Mouse (Mus musculus): ENCODE results near the gene Krtap5-1.
"Not testable (repeated sequence)": the region's sequence is repeated elsewhere in the genome, so short reads cannot be mapped to it uniquely, and the experiment has no call there.

Gene Krtap5-1

DNA sequence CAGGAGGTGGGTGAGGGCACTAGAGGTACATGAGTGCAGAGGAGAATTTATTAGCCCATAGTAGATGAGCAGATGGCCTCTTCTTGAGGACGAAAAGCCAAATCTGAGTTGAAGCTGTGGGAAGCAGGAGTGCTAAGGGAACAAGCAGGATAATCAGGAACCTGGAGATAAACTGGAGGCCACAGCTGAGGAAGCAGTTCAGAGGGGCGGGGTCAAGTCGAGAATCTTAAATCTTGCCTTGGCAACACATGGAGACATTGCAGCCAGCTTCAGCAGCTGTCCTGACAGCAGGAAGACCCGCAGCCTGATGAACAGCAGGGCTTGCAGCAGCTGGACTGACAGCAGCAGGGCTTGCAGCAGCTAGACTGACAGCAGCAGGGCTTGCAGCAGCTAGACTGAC, 810 bp downstream of the Krtap5-1 start:
- DNase-seq: not testable (repeated sequence)

DNA sequence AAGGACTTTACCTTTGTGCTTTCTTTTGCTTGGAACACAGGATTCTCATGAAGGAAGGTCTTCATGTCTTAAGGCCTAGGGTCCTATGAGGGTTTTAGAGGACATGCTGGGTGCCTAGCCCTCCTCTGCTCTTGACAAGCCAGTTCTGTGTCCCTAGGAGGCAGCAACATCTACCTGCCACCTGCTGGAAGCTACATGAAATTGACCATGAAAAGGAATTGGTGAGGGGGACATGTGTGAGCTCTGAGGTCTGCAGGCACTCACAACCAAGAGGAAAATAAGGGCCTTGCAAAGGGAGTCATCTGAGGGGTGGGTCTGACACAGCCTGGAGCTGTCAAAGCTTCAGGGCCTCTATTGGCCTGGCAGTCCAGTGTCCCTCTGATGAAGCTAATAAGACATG, 1.5 kb downstream of the Krtap5-1 start:
- no peak for DNase-seq

DNA sequence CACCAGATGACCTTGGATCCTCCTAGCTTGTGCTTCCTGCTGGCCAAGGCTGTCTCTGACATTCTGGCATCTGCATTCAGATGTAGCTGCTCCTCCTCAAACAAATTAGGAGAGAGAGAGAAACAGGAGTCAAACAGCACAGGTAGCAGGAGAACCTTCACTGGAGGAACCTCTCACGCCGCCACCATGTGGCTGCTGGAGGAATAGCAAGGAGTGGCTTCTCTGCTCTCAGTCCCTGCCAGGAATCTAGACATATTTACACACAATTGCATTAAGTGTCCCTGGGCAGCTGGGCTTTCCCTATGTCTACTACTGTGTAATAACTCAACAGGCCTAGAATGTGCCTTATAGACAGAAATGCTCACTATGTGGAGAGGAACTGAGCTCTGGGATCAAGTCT, 3.1 kb downstream of the Krtap5-1 start:
- DNase-seq: peak; percentile 41 to 50

DNA sequence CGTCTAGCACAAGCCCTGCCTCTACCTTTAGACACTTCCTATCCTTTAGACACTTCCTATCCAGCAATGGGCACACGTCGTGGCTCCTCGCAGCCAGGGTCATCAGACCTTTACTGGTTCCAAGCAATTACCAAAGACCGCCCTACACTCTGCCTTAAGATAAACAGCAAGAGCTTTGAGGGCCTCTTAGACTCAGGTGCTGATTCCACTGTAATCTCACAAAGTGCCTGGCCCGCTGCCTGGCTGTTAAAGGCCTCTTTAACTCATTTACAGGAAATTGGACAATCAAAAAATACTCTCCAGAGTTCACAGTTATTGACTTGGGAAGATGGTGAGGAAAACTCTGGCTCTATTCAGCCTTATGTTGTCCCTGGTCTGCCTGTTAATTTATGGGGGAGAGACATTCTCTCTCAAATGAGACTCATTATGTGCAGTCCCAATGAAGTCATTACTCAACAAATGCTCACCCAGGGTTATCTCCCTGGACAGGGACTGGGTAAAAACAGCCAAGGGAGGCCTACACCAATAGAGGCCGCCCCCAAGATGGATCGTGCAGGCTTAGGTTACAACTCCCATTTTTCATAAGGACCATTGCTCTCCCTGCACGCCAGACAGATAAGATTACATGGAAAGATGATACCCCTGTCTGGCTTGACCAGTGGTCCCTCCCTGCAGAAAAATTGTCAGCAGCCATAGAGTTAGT, 10.9 kb downstream of the Krtap5-1 start:
- not testable (repeated sequence) for DNase-seq

DNA sequence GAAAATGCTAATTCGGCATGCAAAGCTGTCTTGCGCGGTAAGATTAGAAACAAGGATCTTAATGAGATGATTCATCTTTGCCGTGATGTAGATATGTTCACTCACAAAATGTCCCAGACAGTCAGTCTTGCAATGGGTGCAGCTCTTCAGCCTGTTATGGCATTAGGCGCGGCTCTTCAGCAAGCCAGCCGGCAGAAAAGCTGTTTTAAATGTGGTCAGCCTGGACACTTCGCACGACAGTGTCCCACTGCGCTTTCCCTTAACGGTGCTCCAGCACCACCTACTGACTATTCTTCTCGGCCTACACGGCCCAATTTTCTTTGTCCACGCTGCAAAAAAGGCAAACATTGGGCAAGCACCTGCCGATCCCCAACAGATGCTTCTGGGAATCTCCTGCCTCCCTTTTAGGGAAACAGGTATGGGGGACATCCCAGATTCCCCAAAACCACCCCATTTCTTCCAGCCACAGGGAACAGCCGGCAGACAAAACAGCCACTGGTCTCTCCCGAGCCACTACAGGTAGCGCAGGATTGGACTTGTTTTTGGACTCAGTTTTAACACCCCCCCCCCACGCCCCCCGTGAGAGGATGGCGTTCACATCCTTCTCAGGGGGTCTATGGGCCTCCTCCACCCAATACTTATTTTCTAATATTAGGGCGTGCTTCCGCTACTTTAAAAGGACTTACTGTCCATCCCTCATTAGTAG, 11.6 kb downstream of the Krtap5-1 start:
- DNase-seq: peak; percentile 49 to 52

DNA sequence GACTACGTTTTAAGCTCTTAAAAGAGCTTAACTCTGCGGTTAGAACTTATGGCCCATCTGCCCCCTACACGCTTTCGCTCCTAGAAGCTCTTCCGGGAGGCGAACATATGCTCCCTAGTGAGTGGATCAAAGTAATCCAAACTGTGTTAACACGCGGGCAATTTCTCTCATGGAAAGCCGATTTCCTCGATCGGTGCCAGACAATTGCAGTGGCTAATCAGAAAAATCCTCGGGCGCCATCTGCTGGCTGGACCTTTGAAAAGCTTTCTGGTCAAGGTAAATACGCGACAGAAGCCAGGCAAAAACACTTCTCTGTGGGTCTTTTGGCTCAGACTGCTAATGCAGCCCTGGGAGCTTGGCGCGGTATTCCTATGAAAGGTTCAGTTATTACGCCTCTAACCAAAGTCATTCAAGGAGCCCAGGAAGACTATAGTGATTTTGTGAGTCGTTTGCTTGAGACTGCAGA, 12.3 kb downstream of the Krtap5-1 start:
- peak; percentile 93 to 96 for DNase-seq

DNA sequence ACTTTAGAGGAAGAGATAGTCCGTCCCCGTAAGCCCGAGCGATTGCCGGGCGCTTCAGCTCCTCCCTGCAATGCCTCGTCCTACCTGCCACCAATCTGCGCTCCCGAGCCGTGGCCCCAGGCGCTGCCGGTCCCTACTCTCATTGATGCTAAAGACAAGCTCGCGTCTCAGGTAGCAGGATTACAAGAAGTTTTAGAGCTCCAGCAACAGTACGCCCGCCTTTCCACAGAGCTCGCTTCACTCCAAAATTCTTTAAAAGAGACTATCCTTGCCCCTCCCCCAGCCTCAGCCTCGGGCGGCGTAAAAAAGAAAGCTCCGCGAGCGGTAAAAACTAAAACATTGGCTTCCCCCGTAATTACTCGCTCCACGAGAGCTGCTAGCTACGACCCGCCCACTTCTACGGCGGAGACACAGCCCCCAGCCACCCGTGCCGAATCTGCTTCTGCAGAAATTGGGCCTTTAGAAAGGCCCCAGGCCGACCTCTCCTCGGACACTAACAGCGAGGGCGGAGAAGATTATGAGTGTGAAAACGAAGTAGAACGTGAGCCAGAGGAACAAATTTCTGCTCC, 12.8 kb downstream of the Krtap5-1 start:
- peak; percentile 56 to 57 for DNase-seq

DNA sequence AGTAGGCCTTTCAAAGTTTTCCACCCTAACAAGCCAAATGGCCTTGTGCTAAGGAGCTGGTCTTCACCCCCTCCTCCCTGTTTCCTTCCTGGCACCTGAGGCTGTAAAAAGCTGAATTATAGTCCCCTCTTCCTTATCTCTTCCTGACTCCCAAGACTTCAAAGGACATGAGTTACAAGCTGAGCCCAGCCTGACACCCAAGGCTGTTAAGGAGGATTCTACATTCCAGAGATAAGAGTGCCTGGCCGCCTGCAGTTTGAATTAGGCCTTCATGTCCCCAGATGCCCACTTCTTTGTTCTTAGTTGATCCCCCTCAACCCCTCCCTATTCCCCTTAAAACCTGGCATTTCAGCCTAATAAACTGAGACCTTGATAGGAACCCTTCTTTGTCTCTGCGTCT, 14.1 kb downstream of the Krtap5-1 start:
- DNase-seq: not testable (repeated sequence)

DNA sequence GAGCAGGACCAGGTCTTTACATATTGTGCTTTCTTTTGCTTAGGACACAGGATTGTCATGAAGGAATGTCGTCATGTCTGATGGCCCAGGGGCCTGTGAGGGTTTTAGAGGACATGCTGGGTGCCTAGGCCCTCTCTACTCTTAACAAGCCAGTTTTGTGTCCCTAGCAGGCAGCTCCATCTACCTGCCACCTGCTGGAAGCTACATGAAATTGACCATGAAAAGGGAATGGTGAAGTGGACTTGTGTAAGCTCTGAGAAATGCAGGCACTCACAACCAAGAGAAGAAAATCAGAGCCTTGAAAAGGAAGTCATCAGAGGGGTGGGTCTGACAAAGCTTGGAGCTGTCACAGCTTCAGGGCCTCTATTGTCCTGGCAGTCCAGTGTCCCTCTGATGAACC, 17.6 kb downstream of the Krtap5-1 start:
- not testable (repeated sequence) for DNase-seq

DNA sequence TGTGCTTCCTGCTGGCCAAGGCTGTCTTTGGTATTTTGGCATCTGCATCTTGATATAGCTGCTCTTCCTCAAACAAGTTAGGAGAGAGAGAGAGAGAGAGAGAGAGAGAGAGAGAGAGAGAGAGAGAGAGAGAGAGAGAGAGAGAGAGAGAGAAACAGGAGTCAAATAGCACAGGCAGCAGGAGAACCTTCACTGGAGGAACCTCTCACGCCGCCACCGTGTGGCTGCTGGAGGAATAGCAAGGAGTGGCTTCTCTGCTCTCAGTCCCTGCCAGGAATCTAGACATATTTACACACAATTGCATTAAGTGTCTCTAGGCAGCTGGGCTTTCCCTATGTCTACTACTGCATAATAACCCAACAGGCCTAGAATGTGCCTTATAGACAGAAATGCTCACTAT, 18.7 kb downstream of the Krtap5-1 start:
- peak; percentile 71 to 76 for DNase-seq

DNA sequence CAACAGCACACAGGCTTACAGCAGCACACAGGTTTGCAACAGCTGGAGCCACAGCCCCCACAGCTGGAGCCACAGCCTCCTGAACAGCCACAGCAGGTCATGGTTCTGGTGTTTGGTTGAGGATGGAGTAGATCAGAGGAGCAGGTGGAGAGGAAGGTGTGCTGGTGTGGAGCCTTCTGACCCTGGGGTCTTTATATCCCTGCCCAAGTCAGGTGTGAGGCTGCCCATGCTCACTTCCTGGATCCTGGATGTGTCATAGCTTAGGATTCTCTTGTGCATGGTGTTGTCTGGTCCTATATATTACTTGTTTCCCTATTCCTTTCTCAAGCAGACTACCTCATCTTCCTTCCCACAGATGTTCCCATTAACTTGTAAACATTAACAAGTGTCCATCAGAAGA, 22.7 kb downstream of the Krtap5-1 start, which contains the start of gene Gm4559:
Gene Gm4559, minus strand, starts transcription at position 101 of the 400 bp plus-strand sequence.
- not testable (repeated sequence) for DNase-seq

DNA sequence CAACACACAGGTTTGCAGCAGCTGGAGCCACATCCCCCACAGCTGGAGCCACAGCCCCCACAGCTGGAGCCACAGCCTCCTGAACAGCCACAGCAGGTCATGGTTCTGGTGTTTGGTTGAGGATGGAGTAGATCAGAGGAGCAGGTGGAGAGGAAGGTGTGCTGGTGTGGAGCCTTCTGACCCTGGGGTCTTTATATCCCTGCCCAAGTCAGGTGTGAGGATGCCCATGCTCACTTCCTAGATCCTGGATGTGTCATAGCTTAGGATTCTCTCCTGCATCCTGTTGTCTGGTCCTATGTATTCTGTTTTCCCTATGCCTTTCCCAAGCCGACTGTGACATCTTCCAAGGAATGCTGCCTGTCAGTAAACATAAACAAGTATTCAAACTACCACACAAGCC, 38.7 kb downstream of the Krtap5-1 start, which contains the start of gene Gm2431:
Gene Gm2431, minus strand, starts transcription at position 101 of the 400 bp plus-strand sequence.
- not testable (repeated sequence) for DNase-seq

DNA sequence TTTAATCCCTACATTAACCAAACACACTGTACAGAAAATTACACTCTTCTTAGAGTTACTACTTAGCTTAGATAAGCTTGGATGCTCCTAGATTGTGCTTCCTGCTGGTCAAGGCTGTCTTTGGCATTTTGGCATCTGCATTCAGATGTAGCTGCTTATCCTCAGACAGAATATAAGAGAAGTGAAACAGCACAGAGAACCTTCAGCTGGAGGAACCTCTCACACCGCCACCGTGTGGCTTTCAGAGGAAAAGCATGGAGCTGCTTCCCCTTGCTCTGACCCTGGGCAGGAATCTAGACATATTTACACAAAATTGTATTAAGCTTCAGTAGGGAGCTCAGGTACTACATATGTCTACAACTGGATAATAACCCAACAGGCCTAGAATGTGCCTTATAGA, 41.4 kb downstream of the Krtap5-1 start:
- DNase-seq: peak; percentile 37 to 39

DNA sequence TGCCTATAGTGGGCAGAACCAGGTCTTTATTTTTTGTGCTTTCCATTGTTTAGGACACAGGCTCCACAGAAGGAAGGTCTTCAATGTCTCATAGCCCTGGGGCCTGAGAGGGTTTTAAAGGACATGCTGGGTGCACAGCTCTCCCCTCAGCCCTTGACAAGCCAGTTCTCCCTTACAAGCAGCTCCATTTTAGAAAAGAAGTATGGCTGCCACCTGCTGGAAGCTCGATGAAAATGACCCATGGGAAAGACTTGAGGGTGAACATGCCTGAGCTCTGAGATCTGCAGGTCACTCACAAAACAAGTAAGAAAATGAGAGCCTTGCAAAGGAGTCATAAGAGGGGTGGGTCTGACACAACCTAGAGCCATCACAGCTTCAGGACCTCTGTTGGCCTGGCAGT, 47.1 kb downstream of the Krtap5-1 start:
- peak; percentile 12 to 17 for DNase-seq

Measured in cerebellum, postnatal 36 days (tissue).